Mouse (Mus musculus) megakaryocyte, embryonic 14.5 days (primary cell): ENCODE measurements around the gene Gm10139. TPM values are rescaled to one million over a fixed set of nuclear protein-coding genes. Genes with fewer than 3 reads are reported as not detected.
"Not testable (repeated sequence)": the region's sequence is repeated elsewhere in the genome, so short reads cannot be mapped to it uniquely, and the experiment has no call there.

Experiments
- H3K27me3 ChIP-seq: replicated peaks from 2 replicates; pipeline ENCODE3; 2012; ENCODE audit warnings: inconsistent platforms
- H3K36me3 ChIP-seq: replicated peaks from 2 replicates; pipeline ENCODE3; 2012; ENCODE audit warnings: low read length, inconsistent platforms, mixed read lengths
- H3K4me1 ChIP-seq: 2 replicates; pipeline ENCODE4 v1.6.1; 2012; ENCODE audit warnings: inconsistent platforms
- H3K4me3 ChIP-seq: replicated peaks from 2 replicates; pipeline ENCODE3; 2012; ENCODE audit warnings: moderate library complexity, mild to moderate bottlenecking, inconsistent platforms
- H3K9me3 ChIP-seq: 2 replicates; pipeline ENCODE4 v1.6.1; 2012; ENCODE audit warnings: inconsistent platforms
- polyA plus RNA-seq: library from polyadenylated mRNA; stranded (reverse); fragments of >175 nt; gene quantifications from 2 replicates; pipeline ENCODE4 v1.2.3, GENCODE M21; 2012; ENCODE audit warnings: low replicate concordance; ENCODE audit not compliant: insufficient read depth

Gene Gm10139
- polyA plus RNA-seq, result not detected in 2 replicates

- peaks cover 11% of the 10 kb centered on the region for H3K9me3 ChIP-seq
- not testable (repeated sequence) for H3K27me3 ChIP-seq
Observed at GRCm38 (mm10) chr13:65512378-65512777, at the start of gene Gm10139. Gene Gm10139 (plus strand): TSS chr13:65512678.

GRCm38 (mm10) chr13:65557636-65558035 lies 45.2 kb downstream of the Gm10139 start:
- H3K27me3 ChIP-seq, H3K9me3 ChIP-seq, H3K4me1 ChIP-seq, H3K4me3 ChIP-seq, H3K36me3 ChIP-seq: not testable (repeated sequence)

More at GRCm38 (mm10) chr13:65512378-65512777, at the start of gene Gm10139:
- H3K4me1 ChIP-seq, H3K36me3 ChIP-seq, H3K4me3 ChIP-seq: not testable (repeated sequence)

Other genes starting within 250 kb of the Gm10139 start
- 1.6 and 6.1 TPM in 2 replicates for gene Zfp369, start 233.9 kb upstream of the Gm10139 start, polyA plus RNA-seq